ENCODE assay signal across 13 mouse cellular contexts in the genomic region with DNA sequence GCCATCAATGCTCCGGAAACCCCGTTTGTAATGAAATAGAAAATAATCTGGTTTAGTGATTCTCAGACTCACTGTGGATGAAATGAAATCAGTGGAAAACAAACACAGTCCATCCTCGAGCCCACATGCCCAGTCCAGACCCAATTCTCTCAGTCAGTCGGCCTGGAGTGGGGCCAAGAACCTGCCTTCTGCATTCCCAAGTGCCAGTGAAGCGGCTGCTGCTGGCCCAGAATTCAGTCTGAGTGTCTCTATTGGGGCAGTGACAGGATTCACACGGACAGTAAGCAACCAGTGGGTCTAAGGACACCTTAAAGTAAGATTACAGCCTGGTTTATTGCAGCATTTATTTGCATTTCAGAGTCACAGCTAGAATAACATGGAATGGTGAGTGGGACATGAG. TPM values are rescaled to one million over a fixed set of nuclear protein-coding genes. Genes with fewer than 3 reads are reported as not detected.
A peak's percentile ranks its signal among the peaks of the same experiment; 100 is the strongest.
DNase-seq lines count a peak whose midpoint lies in the region; ATAC-seq and TF ChIP-seq lines count a peak whose summit lies in the region.
"Had no signal": no experiment of that assay in that cellular context is flagged by ENCODE, and none has a peak within 500 bp of the region (broad histone marks: within the 10 kb centered on the region; RNA-seq: fewer than 3 reads in every experiment).

No protein-coding gene starts in this region.

- no peak overlapping the region for H3K4me3 ChIP-seq in heart, embryonic 12.5 days
- H3K4me3 ChIP-seq in midbrain, postnatal 0 days (ENCODE audit: low read depth, low read length), result no peak overlapping the region
- no peak overlapping the region for H3K4me3 ChIP-seq in midbrain, embryonic 11.5 days (ENCODE audit: low read depth, low read length)
- H3K4me3 ChIP-seq in intestine, postnatal 0 days (ENCODE audit: low read depth, low read length), result no peak overlapping the region
- H3K4me3 ChIP-seq: midbrain, embryonic 10.5 days had no signal

- H3K27ac ChIP-seq in heart, embryonic 12.5 days (ENCODE audit: poor library complexity, severe bottlenecking), result no peak overlapping the region
- no peak overlapping the region for H3K27ac ChIP-seq in midbrain, postnatal 0 days (ENCODE audit: low read depth, low read length)
- no peak overlapping the region for H3K27ac ChIP-seq in midbrain, embryonic 11.5 days (ENCODE audit: low read depth, low read length)
- no peak overlapping the region for H3K27ac ChIP-seq in intestine, postnatal 0 days (ENCODE audit: low read depth, low read length)
- H3K27ac ChIP-seq: liver, embryonic 14.5 days; midbrain, embryonic 10.5 days had no signal

- H3K9ac ChIP-seq in heart, embryonic 12.5 days, result peak overlapping the region; percentile 13; the same call in 1 of the 2 replicates
- 0 out of 2 replicates have a peak overlapping the region, but pooled peaks have one; percentile 13 for H3K9ac ChIP-seq in midbrain, postnatal 0 days (replicated peaks; ENCODE audit: low read length, poor library complexity, severe bottlenecking)
- H3K9ac ChIP-seq in midbrain, embryonic 11.5 days (ENCODE audit: low read length), result no peak overlapping the region
- H3K9ac ChIP-seq in intestine, postnatal 0 days (ENCODE audit: low read depth, low read length), result no peak overlapping the region
- H3K9ac ChIP-seq: liver, embryonic 14.5 days had no signal

- 51% methylated on average over 6 of the region's 6 CpGs for WGBS in heart, embryonic 12.5 days
- WGBS in midbrain, postnatal 0 days, result 66% methylated on average over 6 of the region's 6 CpGs
- WGBS in midbrain, embryonic 11.5 days, result 78% methylated on average over 6 of the region's 6 CpGs
- WGBS in intestine, postnatal 0 days, result 62% methylated on average over 6 of the region's 6 CpGs

- no peaks in the 10 kb centered on the region for H3K36me3 ChIP-seq in heart, embryonic 12.5 days
- H3K36me3 ChIP-seq in midbrain, postnatal 0 days (ENCODE audit: insufficient read depth, low read length), result no peaks in the 10 kb centered on the region
- H3K36me3 ChIP-seq in midbrain, embryonic 11.5 days (ENCODE audit: control insufficient read depth, insufficient read depth, low read length), result no peaks in the 10 kb centered on the region
- no peaks in the 10 kb centered on the region for H3K36me3 ChIP-seq in intestine, postnatal 0 days (ENCODE audit: control insufficient read depth, insufficient read depth)
- H3K36me3 ChIP-seq: midbrain, embryonic 10.5 days had no signal

- H3K4me1 ChIP-seq in heart, embryonic 12.5 days (replicated peaks), result peaks cover 4% of the 10 kb centered on the region; the same call in 1 of the 2 replicates
- H3K4me1 ChIP-seq in midbrain, postnatal 0 days (ENCODE audit: insufficient read depth, low read length), result no peaks in the 10 kb centered on the region
- no peaks in the 10 kb centered on the region for H3K4me1 ChIP-seq in midbrain, embryonic 11.5 days (ENCODE audit: control insufficient read depth, insufficient read depth, low read length)
- H3K4me1 ChIP-seq in intestine, postnatal 0 days (replicated peaks; ENCODE audit: control insufficient read depth, insufficient read depth, low read length), result no peaks in the 10 kb centered on the region
- H3K4me1 ChIP-seq: midbrain, embryonic 10.5 days had no signal

- H3K9me3 ChIP-seq in heart, embryonic 12.5 days (replicated peaks), result no peaks in the 10 kb centered on the region
- H3K9me3 ChIP-seq in midbrain, postnatal 0 days (ENCODE audit: low read length), result no peaks in the 10 kb centered on the region
- H3K9me3 ChIP-seq in midbrain, embryonic 11.5 days (ENCODE audit: control insufficient read depth, low read length), result no peaks in the 10 kb centered on the region
- H3K9me3 ChIP-seq in intestine, postnatal 0 days (ENCODE audit: control insufficient read depth), result no peaks in the 10 kb centered on the region
- H3K9me3 ChIP-seq: midbrain, embryonic 10.5 days had no signal

- no peak overlapping the region for H3K4me2 ChIP-seq in heart, embryonic 12.5 days
- no peak overlapping the region for H3K4me2 ChIP-seq in midbrain, postnatal 0 days (ENCODE audit: low read depth, low read length, poor library complexity, severe bottlenecking)
- H3K4me2 ChIP-seq in midbrain, embryonic 11.5 days, result no peak overlapping the region
- H3K4me2 ChIP-seq in intestine, postnatal 0 days (replicated peaks; ENCODE audit: low read depth), result no peak overlapping the region

- no peak for ATAC-seq in heart, embryonic 12.5 days (ENCODE audit: insufficient number of reproducible peaks, low FRiP score)
- ATAC-seq in midbrain, postnatal 0 days (ENCODE audit: low FRiP score), result no peak
- no peak for ATAC-seq in midbrain, embryonic 11.5 days (ENCODE audit: low FRiP score)
- no peak for ATAC-seq in intestine, postnatal 0 days

- H3K27me3 ChIP-seq in heart, embryonic 12.5 days (replicated peaks), result no peaks in the 10 kb centered on the region
- H3K27me3 ChIP-seq in midbrain, postnatal 0 days (ENCODE audit: insufficient read depth, low read length), result no peaks in the 10 kb centered on the region
- H3K27me3 ChIP-seq in midbrain, embryonic 11.5 days (ENCODE audit: control insufficient read depth, insufficient read depth, low read length), result no peaks in the 10 kb centered on the region
- H3K27me3 ChIP-seq in intestine, postnatal 0 days (replicated peaks; ENCODE audit: control insufficient read depth, insufficient read depth, low read length), result no peaks in the 10 kb centered on the region

- no peak for DNase-seq in heart, adult 9 months (ENCODE audit: low spot score in 2 of 2)
- peak; percentile 58 for DNase-seq in midbrain, postnatal 0 days (ENCODE audit: low spot score)
- DNase-seq in midbrain, embryonic 11.5 days (ENCODE audit: low spot score, missing footprints), result no peak
- peak; percentile 49 for DNase-seq in cerebellum, adult 9-10 months
- peak; percentile 68 for DNase-seq in kidney, adult 9 months
- DNase-seq in thymus, postnatal 25 days, result no peak
- DNase-seq: spleen, adult 18-20 months had no signal

- no peak for TF ChIP-seq CTCF in midbrain, postnatal 0 days (IDR thresholded peaks at IDR 0.05)
- TF ChIP-seq CTCF in intestine, postnatal 0 days (IDR thresholded peaks at IDR 0.05; ENCODE audit: low read depth), result no peak

RNA-seq across cellular contexts. Expression of gene Cemip, which starts 10.2 kb away (rescaled TPM):
- 1.0 and 1.1 TPM in 2 replicates for polyA plus RNA-seq in heart, embryonic 12.5 days (2016; fragmentation: Nextera tagmentation; extraction: Ambion mirVana)
- 6.6 and 8.2 TPM in 2 replicates for total RNA-seq in midbrain, postnatal 0 days (2014; rRNA removed)
- polyA plus RNA-seq in midbrain, postnatal 0 days (2015; fragmentation: Nextera tagmentation; extraction: Ambion mirVana), result 0.49 and 0.60 TPM in 2 replicates
- polyA plus RNA-seq in midbrain, embryonic 11.5 days (2014; fragmentation: Nextera tagmentation; extraction: Ambion mirVana), result 0.62 and 0.63 TPM in 2 replicates
- 0.48 and 0.53 TPM in 2 replicates for polyA plus RNA-seq in intestine, postnatal 0 days (2015; fragmentation: Nextera tagmentation; extraction: Ambion mirVana)
- total RNA-seq: neutrophil, adult 5-6 weeks had no signal
- polyA plus RNA-seq: thymus, postnatal 0 days had no signal

RNA-seq across cellular contexts. Expression of gene Abhd17c, which starts 55.2 kb away (rescaled TPM):
- 69.5 and 77.4 TPM in 2 replicates for polyA plus RNA-seq in heart, embryonic 12.5 days (2016; fragmentation: Nextera tagmentation; extraction: Ambion mirVana)
- total RNA-seq in midbrain, postnatal 0 days (2014; rRNA removed), result 81.9 and 89.8 TPM in 2 replicates
- 66.9 and 76.9 TPM in 2 replicates for polyA plus RNA-seq in midbrain, postnatal 0 days (2015; fragmentation: Nextera tagmentation; extraction: Ambion mirVana)
- 47.9 and 57.2 TPM in 2 replicates for polyA plus RNA-seq in midbrain, embryonic 11.5 days (2014; fragmentation: Nextera tagmentation; extraction: Ambion mirVana)
- 203 and 216 TPM in 2 replicates for polyA plus RNA-seq in intestine, postnatal 0 days (2015; fragmentation: Nextera tagmentation; extraction: Ambion mirVana)

Comparison
In these comparisons a context has a peak if more than half of its experiments do, and no peak if none do; other contexts are left out.
1. H3K9ac ChIP-seq: peak in heart, embryonic 12.5 days (single experiment) and midbrain, postnatal 0 days (single experiment); none in midbrain, embryonic 11.5 days (single experiment) and intestine, postnatal 0 days (single experiment).
2. DNase-seq: peak in midbrain, postnatal 0 days (single experiment), cerebellum, adult 9-10 months (single experiment) and kidney, adult 9 months (single experiment); none in heart, adult 9 months (0 of 2), midbrain, embryonic 11.5 days (single experiment) and thymus, postnatal 25 days (single experiment).